Mouse (Mus musculus): ENCODE data around the gene Sf3b1.
"Not testable (repeated sequence)": the region's sequence is repeated elsewhere in the genome, so short reads cannot be mapped to it uniquely, and the experiment has no call there.

The Sf3b1 gene

DNA sequence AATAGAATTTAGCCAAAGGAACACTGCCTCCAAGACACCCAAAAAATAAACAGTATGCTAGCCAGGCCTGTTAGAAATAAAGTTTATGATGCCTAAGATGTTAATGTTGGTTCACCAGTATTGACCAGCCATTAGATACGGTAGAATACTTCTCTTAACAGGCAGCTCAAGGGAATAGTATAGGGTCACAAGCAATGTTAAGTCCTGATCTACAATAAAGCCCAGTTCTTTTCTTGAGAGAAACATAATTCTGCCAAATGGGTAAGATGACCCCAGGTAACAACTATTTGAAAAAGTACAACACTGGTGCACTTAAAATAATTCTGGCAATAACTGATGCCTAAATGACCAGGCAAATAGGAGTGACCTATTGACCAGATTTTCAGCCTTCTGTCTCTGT is 685 bp upstream of the Sf3b1 start:
- DNase-seq (ENCODE audit: low spot score), result no peak

DNA sequence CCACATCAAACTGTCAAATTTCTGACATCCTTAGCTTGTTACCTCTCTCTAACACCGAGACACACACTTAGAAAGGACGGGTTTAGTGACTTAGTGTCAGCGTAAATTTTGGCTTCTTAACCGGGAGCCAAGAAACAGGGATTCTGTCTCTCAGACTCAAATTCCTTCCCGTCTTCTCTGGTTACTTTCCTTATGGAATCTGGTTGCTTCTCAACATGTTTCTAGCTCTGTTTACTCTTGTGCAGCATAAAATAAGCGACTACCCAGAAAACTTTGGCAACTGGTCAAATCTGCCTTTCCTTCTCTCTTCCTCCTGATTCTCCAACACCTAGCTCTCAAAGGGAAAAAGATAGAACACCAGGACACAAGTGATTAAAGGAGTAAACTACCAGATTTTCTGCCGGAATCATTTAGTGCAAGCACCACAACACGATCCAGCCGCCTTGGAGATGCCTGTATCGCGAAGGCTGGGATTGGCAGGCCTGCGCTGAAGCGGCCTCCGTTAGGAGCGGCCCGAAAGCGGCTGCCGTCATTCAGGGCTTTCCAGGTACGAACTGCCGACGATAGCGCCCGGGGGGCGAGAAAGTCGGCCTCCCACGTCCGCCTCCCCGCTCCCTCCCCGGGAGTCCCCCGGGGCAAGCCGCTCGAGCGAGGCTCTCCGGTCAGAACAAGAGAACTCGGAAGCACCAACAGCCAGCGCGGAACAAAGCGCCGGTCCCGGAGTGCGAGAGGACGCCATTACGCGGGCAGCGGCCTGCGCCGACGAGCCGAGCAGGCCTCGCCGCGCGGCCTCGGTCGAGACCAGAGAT is 633 bp downstream of the Sf3b1 start:
- peak; percentile 11 for DNase-seq (ENCODE audit: low spot score)

DNA sequence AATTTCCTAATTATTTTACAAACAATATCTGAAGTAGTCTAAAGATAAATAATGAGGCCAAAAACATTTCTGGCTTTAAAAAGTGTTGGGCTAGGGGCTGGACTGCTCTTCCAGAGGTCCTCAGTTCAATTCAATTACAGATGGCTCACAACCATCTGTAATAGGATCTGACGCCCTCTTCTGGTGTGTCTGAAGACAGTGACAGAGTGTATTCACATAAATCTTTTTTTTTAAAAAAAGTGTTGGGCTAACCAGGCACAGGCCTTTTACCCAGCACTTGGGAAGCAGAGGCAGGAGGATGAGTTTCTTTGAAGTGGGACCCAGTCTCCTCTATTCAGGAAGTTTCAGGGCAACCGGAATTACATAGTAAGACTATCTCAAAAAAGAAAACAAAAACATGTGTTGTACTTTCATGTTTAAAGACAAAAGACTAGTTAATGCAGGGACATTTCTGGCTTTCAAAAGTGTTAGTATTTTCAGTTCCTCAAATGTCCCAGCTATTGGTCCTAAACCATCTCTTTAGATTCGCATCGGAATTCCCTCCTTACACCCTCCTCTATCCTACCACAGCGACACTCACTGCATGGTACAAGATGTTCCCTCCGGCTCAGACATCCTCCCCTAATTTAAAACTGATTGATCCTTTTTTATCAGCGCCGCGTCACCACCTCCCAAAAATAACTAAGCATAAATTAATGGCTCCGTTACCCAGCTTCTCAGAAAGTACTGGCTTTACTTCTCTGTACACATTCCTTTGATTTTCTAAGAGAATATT is 1.4 kb downstream of the Sf3b1 start:
- DNase-seq (ENCODE audit: low spot score), result peak; percentile 28

DNA sequence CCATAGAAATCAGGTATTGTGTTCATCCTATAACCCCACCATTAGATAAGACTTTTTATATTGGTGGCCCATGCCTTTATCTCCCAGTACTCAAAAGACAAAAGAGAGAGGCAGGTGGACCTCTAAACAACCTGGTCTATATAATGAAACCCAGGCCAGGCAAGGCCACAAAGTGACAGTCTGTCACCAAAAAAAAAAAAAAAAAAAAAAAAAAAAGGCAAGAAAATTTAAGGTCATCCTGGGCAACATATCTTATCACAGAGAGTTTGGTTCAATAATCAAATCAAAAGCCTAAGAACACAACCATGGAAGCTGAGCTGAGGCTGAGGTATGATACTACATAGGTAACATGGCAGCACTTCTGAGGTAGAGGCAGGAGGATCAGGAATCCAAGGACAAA is 5.4 kb downstream of the Sf3b1 start:
- no peak for DNase-seq (ENCODE audit: low spot score)

DNA sequence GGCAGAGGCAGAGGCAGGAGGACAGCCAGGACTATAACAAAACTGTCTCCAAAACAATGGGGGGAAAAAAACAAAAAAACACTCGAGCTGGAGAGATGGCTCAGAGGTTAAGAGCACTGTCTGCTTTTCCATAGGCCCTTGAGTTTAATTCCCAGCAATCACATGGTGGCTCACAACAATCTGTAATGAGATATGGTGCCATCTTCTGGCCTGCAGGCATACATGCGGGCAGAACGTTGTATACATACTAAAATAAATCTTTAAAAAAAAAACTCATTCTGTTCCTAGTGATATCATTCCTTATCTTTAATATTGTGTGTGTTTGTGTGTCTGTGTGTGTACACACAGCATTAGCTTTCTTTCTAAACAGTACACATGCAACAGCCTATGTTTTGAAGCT is 14.8 kb downstream of the Sf3b1 start:
- DNase-seq (ENCODE audit: low spot score), result no peak

DNA sequence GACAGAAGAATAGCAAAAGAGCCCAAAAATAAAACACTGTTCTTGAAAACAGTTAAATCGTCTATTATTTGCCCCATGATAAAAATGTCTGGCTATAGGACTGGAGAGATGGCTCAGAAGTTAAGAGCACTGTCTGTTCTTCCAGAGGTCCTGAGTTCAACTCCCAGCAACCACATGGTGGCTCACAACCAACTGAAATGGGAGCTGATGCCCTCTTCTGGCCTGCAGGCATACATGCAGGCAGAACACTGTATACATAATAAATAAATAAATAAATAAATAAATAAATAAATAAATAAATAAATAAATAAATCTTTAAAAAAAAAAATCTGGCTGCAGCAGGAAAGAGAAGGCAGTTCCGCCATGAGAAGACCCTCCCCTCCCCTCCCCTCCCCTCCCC is 19.0 kb downstream of the Sf3b1 start:
- not testable (repeated sequence) for DNase-seq (ENCODE audit: low spot score)

DNA sequence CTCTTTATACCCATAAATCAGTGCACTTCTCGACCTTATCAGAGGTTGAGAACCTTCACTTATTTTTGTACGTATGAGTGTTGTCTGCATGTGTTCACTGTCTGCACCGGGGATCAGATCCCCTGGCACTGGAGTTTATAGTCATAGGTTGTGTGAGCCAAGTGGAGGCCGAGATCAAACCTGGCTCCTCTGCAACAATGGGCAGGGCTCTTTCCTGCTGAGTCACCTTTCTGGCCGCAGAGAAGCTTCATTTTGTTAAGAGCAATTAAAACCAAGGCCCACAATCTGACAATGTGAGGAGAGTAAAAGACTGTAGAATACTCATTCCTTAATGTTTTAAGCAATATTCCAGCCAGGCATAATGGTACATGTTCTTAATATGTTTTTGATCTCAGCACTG is 33.7 kb downstream of the Sf3b1 start:
- no peak for DNase-seq (ENCODE audit: low spot score)

DNA sequence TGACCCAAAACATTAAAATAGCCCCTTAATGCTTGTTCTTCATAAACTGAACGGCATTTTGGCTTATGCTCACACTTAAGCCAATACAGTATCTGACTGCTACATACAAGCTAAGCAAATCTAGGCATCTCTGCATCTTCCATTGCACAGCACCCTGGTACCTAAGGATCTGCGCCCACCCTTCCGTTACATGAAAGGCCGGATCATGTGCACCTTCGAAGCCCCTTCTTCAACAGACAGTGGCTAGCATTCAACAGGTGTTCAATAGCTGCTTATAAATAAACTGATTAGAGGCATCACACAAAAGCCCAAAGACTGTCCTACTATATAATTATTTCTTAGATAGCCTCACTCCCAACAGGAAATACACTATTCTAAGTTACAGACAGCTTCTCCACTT is 41.0 kb downstream of the Sf3b1 start:
- DNase-seq (ENCODE audit: low spot score), result no peak

DNA sequence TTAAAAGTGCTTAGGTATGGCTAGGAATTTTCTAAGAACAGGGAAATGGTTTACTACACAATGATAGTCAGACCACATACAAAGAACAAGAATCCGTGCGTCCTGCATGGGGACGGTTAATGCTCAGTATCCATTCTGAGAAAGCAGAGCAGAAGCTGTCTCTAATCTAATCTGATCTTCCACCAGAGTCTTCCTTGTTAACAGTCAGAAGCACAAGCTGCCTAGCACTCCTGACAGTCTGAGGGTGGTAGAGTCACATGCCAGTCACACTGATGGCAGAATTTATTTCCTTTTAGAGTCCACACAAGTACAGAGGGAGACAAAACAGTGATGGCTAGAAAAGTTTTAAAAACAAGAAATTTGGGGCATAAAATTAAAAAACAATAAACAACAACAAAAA is 41.5 kb downstream of the Sf3b1 start:
- no peak for DNase-seq (ENCODE audit: low spot score)

DNA sequence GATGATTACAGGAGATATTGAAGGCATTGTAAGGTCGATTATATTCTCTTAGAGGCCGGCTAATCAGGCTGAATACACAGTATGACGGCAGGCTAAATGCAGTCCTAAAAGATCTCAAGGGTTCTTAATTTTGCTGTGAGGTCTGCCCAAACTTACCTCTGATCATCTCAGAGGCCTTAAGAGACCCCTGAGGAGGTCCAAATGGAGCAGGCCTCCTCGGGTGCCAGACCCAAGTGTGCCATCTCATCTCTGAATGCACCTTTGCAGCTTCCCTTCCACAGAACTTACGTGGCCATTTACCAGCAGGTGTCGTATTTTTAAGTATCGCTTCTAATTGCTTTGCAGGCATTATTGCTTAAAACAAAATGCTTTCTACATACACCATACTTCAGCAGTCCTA is 43.1 kb downstream of the Sf3b1 start:
- DNase-seq (ENCODE audit: low spot score), result no peak

DNA sequence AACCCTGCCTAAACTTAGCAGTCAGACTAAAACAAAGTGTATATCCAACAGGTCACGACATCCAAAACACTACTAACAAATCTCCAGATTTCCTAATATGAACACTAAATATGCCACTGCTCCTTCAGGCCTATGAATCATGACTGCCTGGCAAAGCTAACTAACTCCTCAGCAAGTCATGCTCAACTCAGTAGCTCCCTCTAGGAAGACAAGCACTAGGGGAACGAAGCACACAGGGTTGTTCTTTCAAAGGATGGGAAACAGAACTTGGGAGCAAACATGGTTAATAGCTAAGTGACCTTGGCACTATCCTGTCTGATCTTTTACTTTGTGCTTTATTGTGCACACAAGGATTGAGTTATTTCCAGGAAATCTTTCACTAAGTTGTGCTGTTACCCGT is 43.9 kb downstream of the Sf3b1 start:
- peak; percentile 27 for DNase-seq (ENCODE audit: low spot score)

DNA sequence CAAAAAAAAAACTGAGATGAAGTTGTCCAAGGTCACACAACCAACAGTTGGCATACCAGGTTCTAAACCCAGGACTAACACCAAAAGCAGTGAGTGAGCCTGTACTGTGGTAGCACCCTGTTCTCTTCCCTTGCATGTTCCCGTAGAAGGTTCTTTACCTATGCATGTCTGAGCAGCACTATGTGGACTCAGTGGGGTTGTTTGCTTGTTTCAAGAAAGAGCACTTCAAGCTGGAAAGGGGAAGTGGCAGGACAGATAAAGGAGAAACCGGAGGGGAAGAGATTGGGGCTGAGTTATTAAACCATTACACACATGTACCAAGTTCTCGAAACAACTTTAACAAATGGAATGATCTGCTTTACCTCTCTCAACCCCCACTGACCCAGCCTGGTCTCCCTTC is 44.6 kb downstream of the Sf3b1 start:
- no peak for DNase-seq (ENCODE audit: low spot score)

DNA sequence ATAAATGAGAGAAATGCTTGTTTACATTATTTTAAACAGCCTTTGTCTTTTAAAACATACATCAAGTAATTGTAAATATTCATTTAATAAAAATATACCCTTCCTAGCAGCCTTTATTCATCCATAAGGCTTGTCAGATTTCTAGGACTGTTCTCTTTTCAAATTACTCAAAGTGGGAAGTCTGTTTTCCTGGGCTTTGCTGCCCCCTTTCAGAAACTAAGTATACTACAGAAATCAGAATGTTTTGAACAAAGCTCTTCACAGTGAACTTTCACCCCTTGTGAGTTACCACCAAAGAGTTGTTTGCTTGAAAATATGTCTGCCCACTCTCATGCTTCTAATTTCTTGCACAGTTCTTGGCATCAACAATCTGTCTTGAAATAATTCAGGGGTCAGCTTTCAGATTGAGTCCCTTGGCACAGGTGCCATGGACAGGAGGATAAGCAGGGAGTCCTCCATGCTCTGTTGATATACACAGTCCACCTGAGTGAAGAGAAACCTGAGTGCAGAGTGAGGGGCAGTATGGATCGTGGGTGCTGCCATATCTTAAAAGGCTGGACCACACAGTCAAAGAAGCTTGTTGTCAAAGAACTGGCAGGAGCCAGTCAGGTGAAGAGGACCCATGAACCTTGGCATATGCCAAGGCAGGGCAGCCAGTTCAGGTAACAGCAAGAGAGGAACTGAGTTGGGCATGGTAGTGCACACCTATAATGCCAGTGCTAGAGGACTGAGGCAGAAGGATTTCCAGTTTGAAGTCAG is 47.9 kb downstream of the Sf3b1 start:
- no peak for DNase-seq (ENCODE audit: low spot score)

DNA sequence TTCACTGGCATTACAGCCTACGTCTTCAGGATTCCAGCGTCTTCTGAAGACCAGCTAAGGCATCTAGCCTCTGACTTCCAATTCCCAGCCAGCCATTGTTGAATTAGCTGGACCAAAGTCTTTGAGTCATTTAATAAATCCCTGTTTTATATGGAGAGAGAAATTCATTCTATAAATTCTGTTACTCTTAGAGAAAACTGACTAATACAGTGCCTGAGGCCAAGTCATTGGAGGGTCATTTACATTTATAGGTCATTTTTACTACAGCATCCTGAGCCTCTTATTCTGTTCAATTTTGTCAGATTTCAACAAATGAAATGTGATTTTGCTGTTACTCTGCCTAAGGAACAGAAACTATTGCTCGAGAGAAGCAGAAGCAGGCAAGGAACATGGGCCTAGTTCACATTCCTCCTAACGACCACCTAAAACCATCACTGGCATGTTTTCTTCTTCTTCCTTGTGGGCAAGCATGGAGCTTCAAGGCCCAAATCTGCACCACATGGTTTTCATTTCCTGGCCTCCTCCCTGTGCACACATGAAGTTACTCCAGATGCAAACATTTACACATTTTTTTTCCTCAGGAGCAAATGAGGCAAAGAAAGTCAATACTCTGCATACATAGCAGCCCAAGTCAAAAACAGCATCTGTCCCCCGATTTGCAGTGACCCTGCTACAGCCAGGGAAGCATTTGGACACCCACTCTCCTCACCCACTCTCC is 55.4 kb downstream of the Sf3b1 start:
- DNase-seq (ENCODE audit: low spot score), result no peak

DNA sequence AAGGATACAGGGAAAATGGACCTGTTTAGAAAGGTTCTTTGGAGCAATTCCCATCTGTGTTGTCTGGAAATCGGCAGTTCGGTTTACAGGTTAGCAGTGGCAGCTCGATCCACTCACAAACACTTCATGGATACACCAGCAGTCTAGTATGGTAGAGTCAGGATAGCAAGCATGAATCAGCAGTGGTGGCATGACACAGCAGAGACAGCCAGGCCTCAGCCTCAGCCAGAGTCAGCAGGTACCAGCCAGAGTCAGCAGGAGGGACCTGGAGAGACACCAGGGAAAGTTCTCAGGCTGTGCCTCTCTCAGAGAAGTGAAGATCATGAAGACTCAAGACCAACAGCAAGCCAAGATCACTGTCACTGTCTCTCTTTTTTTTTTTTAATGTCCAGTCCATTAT is 60.4 kb downstream of the Sf3b1 start:
- DNase-seq (ENCODE audit: low spot score), result no peak

DNA sequence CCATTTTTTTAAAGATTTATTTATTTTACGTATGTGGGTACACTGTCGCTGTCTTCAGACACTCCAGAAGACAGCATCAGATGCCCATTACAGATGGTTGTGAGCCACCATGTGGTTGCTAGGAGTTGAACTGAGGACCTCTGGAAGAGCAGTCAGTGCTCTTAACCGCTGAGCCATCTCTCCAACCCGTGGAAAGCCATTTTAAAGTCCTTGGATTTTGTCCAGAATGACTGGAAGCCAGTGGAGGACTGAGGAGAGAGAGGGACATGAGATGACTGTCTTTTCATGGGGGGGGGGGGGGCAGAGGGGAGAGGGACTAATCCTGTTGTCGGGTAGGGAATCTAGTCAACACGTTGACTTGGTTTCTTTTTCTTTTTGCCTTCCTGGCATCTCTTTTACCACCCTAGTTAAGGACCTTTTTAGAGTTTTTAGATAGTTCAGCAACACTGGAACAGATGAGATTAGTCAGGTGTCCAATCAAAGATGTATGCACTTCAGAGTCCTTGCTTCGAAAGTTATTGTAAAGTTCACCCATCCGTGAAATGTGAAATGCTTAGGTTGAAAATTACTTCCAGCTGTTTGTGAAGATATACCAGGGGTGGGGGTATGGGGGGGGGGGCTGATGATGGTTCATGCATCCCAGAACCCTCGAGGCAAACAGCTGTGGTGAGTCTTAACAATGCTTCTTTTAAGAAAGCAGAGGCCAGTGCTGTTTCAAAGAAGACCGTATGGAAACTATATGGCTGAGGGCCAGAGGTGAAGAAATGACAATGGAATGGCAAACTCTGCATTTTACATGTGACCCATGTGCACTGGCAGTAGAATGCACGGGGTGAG is 61.9 kb downstream of the Sf3b1 start:
- no peak for DNase-seq (ENCODE audit: low spot score)

DNA sequence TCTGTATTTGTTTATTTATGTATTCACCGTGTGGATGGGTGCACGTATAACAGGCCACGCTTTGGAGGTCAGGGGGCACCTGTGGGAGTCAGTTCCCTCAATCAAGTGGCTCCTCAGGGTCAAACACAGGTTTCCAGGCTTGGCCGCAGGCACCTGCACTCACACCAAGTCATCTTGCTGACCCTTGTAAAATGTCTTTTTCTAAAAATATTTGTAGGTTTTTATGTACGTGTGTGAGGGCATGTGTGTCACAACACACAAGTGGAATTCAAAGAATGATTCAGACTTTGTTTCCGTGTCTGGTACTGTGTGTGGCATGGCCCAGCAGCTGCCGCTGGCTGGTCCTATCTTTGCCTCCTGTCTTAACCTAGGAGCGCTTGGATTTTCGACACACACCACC is 65.6 kb downstream of the Sf3b1 start:
- DNase-seq (ENCODE audit: low spot score), result no peak

DNA sequence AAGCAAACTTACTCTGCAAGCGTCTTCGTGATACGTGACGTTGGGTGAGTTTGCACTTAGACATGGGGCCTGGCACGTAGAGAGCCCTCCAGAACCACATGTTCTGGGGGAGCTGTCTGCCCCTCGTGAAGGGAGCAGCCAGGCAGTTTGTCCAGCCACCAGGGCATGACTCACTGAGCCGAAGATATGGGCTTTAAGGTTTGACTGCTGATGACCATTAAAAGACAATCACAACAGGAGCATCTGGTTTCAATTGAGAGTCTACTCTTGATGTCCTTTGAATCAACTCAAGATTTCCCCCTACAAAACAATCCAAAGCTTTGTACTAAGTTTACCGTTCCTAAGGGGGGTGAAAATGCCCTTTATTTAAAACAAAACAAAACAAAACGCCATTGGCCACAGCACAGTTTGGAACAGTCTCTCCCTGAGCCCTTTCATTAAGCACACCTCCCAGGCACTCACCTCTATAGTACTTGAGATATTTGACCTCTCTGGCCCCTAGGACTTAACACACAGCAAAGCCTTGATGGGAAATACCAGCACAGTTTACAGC is 66.6 kb downstream of the Sf3b1 start:
- DNase-seq (ENCODE audit: low spot score), result no peak

DNA sequence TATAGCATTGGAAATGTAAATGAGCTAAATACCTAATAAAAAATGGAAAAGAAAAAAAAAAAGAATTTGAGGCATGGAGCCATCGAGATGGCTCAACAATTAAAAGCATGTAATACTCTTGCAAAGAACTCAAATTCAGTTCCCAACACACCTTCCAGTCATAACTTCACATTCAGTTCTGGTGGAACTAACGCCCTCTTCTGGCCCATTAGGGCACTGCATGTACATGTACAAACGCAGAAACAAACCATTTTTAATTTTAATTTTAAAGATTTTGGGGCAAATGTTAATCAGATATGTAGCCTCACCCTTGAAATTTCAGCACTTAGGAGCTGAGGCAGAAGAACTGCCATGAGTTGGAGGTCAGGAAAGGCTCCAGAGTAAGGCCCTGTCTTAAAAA is 68.8 kb downstream of the Sf3b1 start:
- DNase-seq (ENCODE audit: low spot score), result no peak

DNA sequence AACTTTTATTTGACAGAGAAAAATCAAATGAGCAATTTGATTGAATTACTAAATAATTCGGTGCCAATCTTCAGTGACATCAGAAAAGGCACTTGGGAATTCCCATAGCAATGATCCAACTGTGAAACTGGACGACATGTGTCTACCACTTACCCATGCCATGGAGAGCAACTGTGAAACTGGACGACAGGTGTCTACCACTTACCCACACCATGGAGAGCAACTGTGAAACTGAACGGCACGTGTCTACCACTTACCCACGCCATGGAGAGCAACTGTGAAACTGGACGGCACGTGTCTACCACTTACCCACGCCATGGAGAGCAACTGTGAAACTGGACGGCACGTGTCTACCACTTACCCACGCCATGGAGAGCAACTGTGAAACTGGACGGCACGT is 70.3 kb downstream of the Sf3b1 start:
- not testable (repeated sequence) for DNase-seq (ENCODE audit: low spot score)

DNA sequence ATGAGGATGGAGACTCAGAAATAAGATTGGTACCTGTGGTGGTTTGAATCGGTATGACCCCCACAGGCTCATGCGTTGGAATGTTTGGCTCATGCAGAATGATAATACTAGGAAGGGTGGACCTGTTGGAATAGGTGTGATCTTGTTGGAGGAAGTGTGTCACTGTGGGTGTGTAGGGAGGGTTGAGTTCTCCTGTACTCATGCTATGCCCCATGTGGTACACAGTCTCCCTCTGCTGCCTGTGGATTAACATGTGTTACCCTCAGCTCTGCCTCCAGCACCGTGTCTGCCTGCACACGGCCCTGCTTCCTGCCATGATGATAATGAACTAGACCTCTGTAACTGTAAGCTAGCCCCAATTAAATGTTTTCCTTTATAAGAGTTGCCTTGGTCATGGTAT is 72.4 kb downstream of the Sf3b1 start:
- DNase-seq (ENCODE audit: low spot score), result no peak

Data from layer of hippocampus, adult 11-12 months (tissue).